ENCODE assay signal across 40 mouse cellular contexts in the genomic region with DNA sequence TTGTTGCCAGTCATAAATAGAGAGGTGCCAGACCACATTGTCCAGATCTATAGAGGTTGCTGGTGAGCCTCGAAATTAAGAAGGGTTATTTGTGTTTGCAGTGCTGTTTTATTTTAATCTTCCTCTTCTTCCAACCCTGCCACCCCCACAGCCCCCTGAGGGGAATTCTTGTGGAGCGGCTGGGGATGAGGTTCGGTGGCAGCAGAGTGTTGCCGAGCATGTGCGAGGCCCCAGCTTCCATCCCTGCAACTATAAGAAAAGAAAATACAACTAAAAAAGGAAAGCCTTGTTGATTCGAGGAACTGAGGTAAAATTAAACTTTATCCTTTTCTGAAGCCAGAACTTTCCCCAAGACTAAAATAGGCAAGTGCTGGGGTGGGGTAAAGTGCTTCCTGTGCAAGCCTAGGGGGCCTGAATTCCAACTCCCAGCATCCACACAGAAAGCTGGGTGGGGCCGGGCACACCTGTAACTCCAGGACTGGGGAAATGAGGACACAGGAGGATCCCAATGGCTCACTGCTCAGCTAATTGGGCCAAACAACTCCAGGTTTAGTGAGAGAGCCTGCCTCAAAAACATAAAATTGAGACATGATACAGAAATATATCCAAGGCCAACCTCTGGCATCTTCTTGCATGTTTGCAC. TPM values are rescaled to one million over a fixed set of nuclear protein-coding genes. Genes with fewer than 3 reads are reported as not detected.
A peak's percentile ranks its signal among the peaks of the same experiment; 100 is the strongest.
DNase-seq lines count a peak whose midpoint lies in the region; ATAC-seq and TF ChIP-seq lines count a peak whose summit lies in the region.
"Had no signal": no experiment of that assay in that cellular context is flagged by ENCODE, and none has a peak within 500 bp of the region (broad histone marks: within the 10 kb centered on the region; RNA-seq: fewer than 3 reads in every experiment).

No protein-coding gene starts in this region.

- intact Hi-C loops in gastrocnemius, adult 2 months (cut with DNase I) = no loop called here
- intact Hi-C loops in gastrocnemius, postnatal 36 days (cut with DNase I) = no loop called here

- no peak for DNase-seq in gastrocnemius, adult 2 months
- no peak for DNase-seq in gastrocnemius, postnatal 36 days
- peak; percentile 63 for DNase-seq in brain, adult 2 months (ENCODE audit: low read depth, low spot score)
- DNase-seq in heart, postnatal 4 days = no peak
- DNase-seq: adrenal gland, postnatal 10 days; cerebellum, adult 11 months; cerebellum, adult 9-10 months; embryo, embryonic 11 days; gastrocnemius, postnatal 10 days; heart, postnatal 14 days; kidney, adult 18-20 months; retina, postnatal 1 day; spleen, adult 18-20 months had no signal

- no peaks in the 10 kb centered on the region for H3K9me3 ChIP-seq in forebrain, embryonic 16.5 days (ENCODE audit: control insufficient read depth, low read length)
- no peaks in the 10 kb centered on the region for H3K9me3 ChIP-seq in forebrain, embryonic 12.5 days
- no peaks in the 10 kb centered on the region for H3K9me3 ChIP-seq in E14TG2a.4 (ENCODE audit: low read length)
- H3K9me3 ChIP-seq: embryonic facial prominence, embryonic 13.5 days; kidney, embryonic 15.5 days; limb, embryonic 13.5 days; lung, embryonic 15.5 days; midbrain, embryonic 10.5 days; midbrain, embryonic 15.5 days; neural tube, embryonic 15.5 days had no signal

- no peak for TF ChIP-seq CTCF in gastrocnemius, adult 2 months (IDR thresholded peaks at IDR 0.05)
- no peak for TF ChIP-seq CTCF in E14TG2a.4 (conservative IDR thresholded peaks at IDR 0.05; ENCODE audit: low read length)

- no peak overlapping the region for H3K4me2 ChIP-seq in forebrain, embryonic 16.5 days (ENCODE audit: low read length)
- H3K4me2 ChIP-seq in forebrain, embryonic 12.5 days = no peak overlapping the region
- H3K4me2 ChIP-seq: embryonic facial prominence, embryonic 13.5 days; kidney, embryonic 15.5 days; limb, embryonic 13.5 days; liver, embryonic 11.5 days; lung, embryonic 15.5 days; midbrain, embryonic 15.5 days; neural tube, embryonic 15.5 days had no signal

- H3K9ac ChIP-seq in forebrain, embryonic 16.5 days (replicated peaks; ENCODE audit: low read depth, low read length) = no peak overlapping the region
- H3K9ac ChIP-seq in forebrain, embryonic 12.5 days = no peak overlapping the region
- H3K9ac ChIP-seq: embryonic facial prominence, embryonic 13.5 days; kidney, embryonic 15.5 days; limb, embryonic 13.5 days; lung, embryonic 15.5 days; midbrain, embryonic 15.5 days; neural tube, embryonic 15.5 days had no signal

- H3K27me3 ChIP-seq in forebrain, embryonic 16.5 days (replicated peaks; ENCODE audit: control insufficient read depth, insufficient read depth, low read length) = no peaks in the 10 kb centered on the region
- H3K27me3 ChIP-seq in forebrain, embryonic 12.5 days = 0 out of 2 replicates have a peak, but pooled peaks cover 3% of the 10 kb centered on the region
- no peaks in the 10 kb centered on the region for H3K27me3 ChIP-seq in E14TG2a.4 (ENCODE audit: insufficient read depth, low read length)
- H3K27me3 ChIP-seq: embryonic facial prominence, embryonic 13.5 days; kidney, embryonic 15.5 days; limb, embryonic 13.5 days; lung, embryonic 15.5 days; midbrain, embryonic 15.5 days; neural tube, embryonic 15.5 days had no signal

- 45% methylated on average over 7 of the region's 7 CpGs for WGBS in forebrain, embryonic 16.5 days
- WGBS in forebrain, embryonic 12.5 days = 62% methylated on average over 7 of the region's 7 CpGs

- H3K4me1 ChIP-seq in forebrain, embryonic 16.5 days (replicated peaks; ENCODE audit: control insufficient read depth, insufficient read depth, low read length) = peaks cover 7% of the 10 kb centered on the region
- peaks cover 13% of the 10 kb centered on the region for H3K4me1 ChIP-seq in forebrain, embryonic 12.5 days
- H3K4me1 ChIP-seq in E14TG2a.4 (replicated peaks; ENCODE audit: low read depth, low read length) = peaks cover 91% of the 10 kb centered on the region
- H3K4me1 ChIP-seq: neural tube, embryonic 15.5 days had no signal

- ATAC-seq in forebrain, embryonic 16.5 days = peak; percentile 33; the same call in 1 of the 2 replicates
- no peak for ATAC-seq in forebrain, embryonic 12.5 days (ENCODE audit: low FRiP score)
- ATAC-seq: activated CD4-positive, CD25-positive, alpha-beta regulatory T cell, adult 4 months; forebrain, embryonic 14.5 days had no signal

- no peak overlapping the region for H3K4me3 ChIP-seq in forebrain, embryonic 16.5 days (replicated peaks; ENCODE audit: low read length)
- H3K4me3 ChIP-seq in forebrain, embryonic 12.5 days (replicated peaks) = no peak overlapping the region
- H3K4me3 ChIP-seq in gastrocnemius, adult 2 months = no peak overlapping the region
- peak overlapping the region; percentile 24 for H3K4me3 ChIP-seq in E14TG2a.4 (replicated peaks; ENCODE audit: low read length)
- H3K4me3 ChIP-seq: embryonic facial prominence, embryonic 13.5 days; erythroblast, embryonic 14.5 days; kidney, embryonic 15.5 days; limb, embryonic 13.5 days; lung, embryonic 15.5 days; midbrain, embryonic 10.5 days; midbrain, embryonic 15.5 days; neural tube, embryonic 15.5 days had no signal

- no peaks in the 10 kb centered on the region for H3K36me3 ChIP-seq in forebrain, embryonic 16.5 days (ENCODE audit: control insufficient read depth, insufficient read depth)
- H3K36me3 ChIP-seq in forebrain, embryonic 12.5 days (replicated peaks) = no peaks in the 10 kb centered on the region
- peaks cover 7% of the 10 kb centered on the region for H3K36me3 ChIP-seq in E14TG2a.4 (ENCODE audit: insufficient read depth, low read length)
- H3K36me3 ChIP-seq: embryonic facial prominence, embryonic 13.5 days; kidney, embryonic 15.5 days; limb, embryonic 13.5 days; lung, embryonic 15.5 days; midbrain, embryonic 10.5 days; midbrain, embryonic 15.5 days; neural tube, embryonic 15.5 days had no signal

- H3K27ac ChIP-seq in forebrain, embryonic 16.5 days (ENCODE audit: low read length) = no peak overlapping the region
- no peak overlapping the region for H3K27ac ChIP-seq in forebrain, embryonic 12.5 days
- peak overlapping the region; percentile 87 for H3K27ac ChIP-seq in gastrocnemius, adult 2 months
- H3K27ac ChIP-seq: embryonic facial prominence, embryonic 13.5 days; limb, embryonic 13.5 days; lung, embryonic 15.5 days; midbrain, embryonic 10.5 days; midbrain, embryonic 15.5 days; neural tube, embryonic 15.5 days; stomach, postnatal 0 days had no signal

RNA-seq across cellular contexts. Expression of gene Klhdc8a, which starts 29.9 kb away (rescaled TPM):
- polyA plus RNA-seq in forebrain, embryonic 16.5 days (2015; fragmentation: Nextera tagmentation; extraction: Ambion mirVana) = 2.7 and 3.4 TPM in 2 replicates
- polyA plus RNA-seq in forebrain, embryonic 12.5 days (2016; fragmentation: Nextera tagmentation; extraction: Ambion mirVana) = 1.7 TPM in 2 replicates
- total RNA-seq in gastrocnemius, adult 2 months (2021) = under 1 TPM; 0.13 to 0.31 TPM
- total RNA-seq in gastrocnemius, postnatal 36 days (2021) = under 1 TPM; 0.07 to 0.10 TPM
- total RNA-seq in heart, postnatal 4 days (2021) = 1 to 10 TPM; 4.1 to 5.8 TPM
- total RNA-seq: granulocyte monocyte progenitor cell, adult 5-6 weeks; megakaryocyte progenitor cell, adult 5-6 weeks had no signal
- polyA plus RNA-seq: activated CD4-positive, CD25-positive, alpha-beta regulatory T cell, adult 4 months; erythroblast, embryonic 14.5 days had no signal

RNA-seq across cellular contexts. Expression of gene Gm10188, which starts 39.0 kb away (rescaled TPM):
- polyA plus RNA-seq in forebrain, embryonic 16.5 days (2015; fragmentation: Nextera tagmentation; extraction: Ambion mirVana) = 0.86 TPM in 1 of 2 replicates, not detected in the other
- 0.38 and 0.59 TPM in 2 replicates for polyA plus RNA-seq in forebrain, embryonic 12.5 days (2016; fragmentation: Nextera tagmentation; extraction: Ambion mirVana)
- total RNA-seq in gastrocnemius, adult 2 months (2021) = not detected
- not detected for total RNA-seq in gastrocnemius, postnatal 36 days (2021)
- not detected for total RNA-seq in heart, postnatal 4 days (2021)
- total RNA-seq: adrenal gland, postnatal 10 days; gastrocnemius, postnatal 10 days; granulocyte monocyte progenitor cell, adult 5-6 weeks; heart, postnatal 14 days; layer of hippocampus, adult 18-20 months; layer of hippocampus, postnatal 10 days; left cerebral cortex, adult 18-20 months; left cerebral cortex, postnatal 25 days; megakaryocyte progenitor cell, adult 5-6 weeks had no signal
- polyA plus RNA-seq: activated CD4-positive, CD25-positive, alpha-beta regulatory T cell, adult 4 months; embryonic facial prominence, embryonic 13.5 days; erythroblast, embryonic 14.5 days; forebrain, embryonic 14.5 days; heart, embryonic 14.5 days; hindbrain, embryonic 11.5 days; hindbrain, embryonic 16.5 days; intestine, embryonic 14.5 days; kidney, embryonic 15.5 days; limb, embryonic 13.5 days; liver, embryonic 11.5 days; liver, embryonic 16.5 days; lung, embryonic 15.5 days; stomach, postnatal 0 days; thymus, postnatal 0 days had no signal

RNA-seq across cellular contexts. Expression of gene Nuak2, which starts 47.4 kb away (rescaled TPM):
- 13.3 and 13.4 TPM in 2 replicates for polyA plus RNA-seq in forebrain, embryonic 16.5 days (2015; fragmentation: Nextera tagmentation; extraction: Ambion mirVana)
- polyA plus RNA-seq in forebrain, embryonic 12.5 days (2016; fragmentation: Nextera tagmentation; extraction: Ambion mirVana) = 49.9 and 54.0 TPM in 2 replicates
- under 1 TPM; 0.38 to 0.98 TPM for total RNA-seq in gastrocnemius, adult 2 months (2021)
- total RNA-seq in gastrocnemius, postnatal 36 days (2021) = under 1 TPM; 0.59 to 0.99 TPM
- total RNA-seq in heart, postnatal 4 days (2021) = 1 to 10 TPM; 5.3 to 5.8 TPM
- polyA plus RNA-seq: erythroblast, embryonic 14.5 days had no signal
